Mouse (Mus musculus) MEL (cell line): ENCODE measurements around the gene Ap2b1. TPM values are rescaled to one million over a fixed set of nuclear protein-coding genes. Genes with fewer than 3 reads are reported as not detected.

Experiments
- DNase-seq: peaks from one replicate; pipeline ENCODE4 v3.0.0; 2011; ENCODE audit warnings: low read depth, low spot score
- H3K27ac ChIP-seq: 2 replicates; pipeline ENCODE4 v1.5.1; 2012; ENCODE audit warnings: low read depth, mild to moderate bottlenecking, control low read depth, low read length, moderate library complexity; ENCODE audit not compliant: control insufficient read depth
- H3K27me3 ChIP-seq, 2 experiments: fragments of 150-350 bp in 1 of 2; sonication (generic) in 1 of 2; 2 replicates each; pipeline ENCODE4 v1.6.1; 2012; ENCODE audit warnings: low read length in 2 of 2, mild to moderate bottlenecking in 2 of 2, improper control_type of control experiment in 1 of 2, moderate library complexity in 1 of 2; ENCODE audit not compliant: insufficient read depth in 2 of 2, control insufficient read depth in 1 of 2
- H3K36me3 ChIP-seq, 2 experiments: 2 replicates each; pipeline ENCODE4 v1.6.1; 2012 to 2014; ENCODE audit warnings: low read length in 2 of 2, improper control_type of control experiment in 1 of 2, inconsistent platforms in 1 of 2, mild to moderate bottlenecking in 1 of 2; ENCODE audit not compliant: insufficient read depth in 2 of 2, control insufficient read depth in 1 of 2
- H3K4me1 ChIP-seq, 2 experiments: fragments of 150-350 bp in 1 of 2; sonication (generic) in 1 of 2; 2 replicates each; pipeline ENCODE4 v1.6.1; 2012; ENCODE audit warnings: low read length in 2 of 2, improper control_type of control experiment in 1 of 2, mild to moderate bottlenecking in 1 of 2; ENCODE audit not compliant: insufficient read depth in 2 of 2, control insufficient read depth in 1 of 2
- H3K4me3 ChIP-seq, 2 experiments: fragments of 150-350 bp in 1 of 2; sonication (generic) in 1 of 2; 2 replicates each; pipeline ENCODE4 v1.5.1; 2012; ENCODE audit warnings: low read depth in 2 of 2, low read length in 2 of 2, mild to moderate bottlenecking in 2 of 2, moderate library complexity in 2 of 2, control low read depth in 1 of 2, improper control_type of control experiment in 1 of 2; ENCODE audit not compliant: control insufficient read depth in 1 of 2, insufficient read depth in 1 of 2
- H3K79me2 ChIP-seq: 2 replicates; pipeline ENCODE4 v1.6.1; 2012; ENCODE audit warnings: mild to moderate bottlenecking, low read length, moderate library complexity; ENCODE audit not compliant: control insufficient read depth, poor library complexity, insufficient read depth
- H3K9ac ChIP-seq: 2 replicates; pipeline ENCODE4 v1.6.1; 2012; ENCODE audit warnings: low read depth, mild to moderate bottlenecking, control low read depth, low read length, moderate library complexity; ENCODE audit not compliant: control insufficient read depth, poor library complexity, severe bottlenecking
- H3K9me3 ChIP-seq: fragments of 150-350 bp; sonication (generic); replicated peaks from 2 replicates; pipeline ENCODE4 v1.6.1; 2012; ENCODE audit warnings: mild to moderate bottlenecking, low read length, improper control_type of control experiment, moderate library complexity; ENCODE audit not compliant: insufficient read depth
- CHD1 ChIP-seq: IDR thresholded peaks from 2 replicates; pipeline ENCODE4 v1.6.1; 2012; ENCODE audit warnings: low read depth, mild to moderate bottlenecking, inconsistent platforms, low read length, improper control_type of control experiment
- CHD2 ChIP-seq: IDR thresholded peaks from 2 replicates; pipeline ENCODE4 v1.6.1; 2011; ENCODE audit warnings: low read length, improper control_type of control experiment
- CTCF ChIP-seq, 3 experiments: IDR thresholded peaks in 2 of 3; conservative IDR thresholded peaks in 1 of 3; 2 replicates each; pipeline ENCODE4 v1.5.1; 2011 to 2012; ENCODE audit warnings: low read length in 3 of 3, low read depth in 2 of 3, mild to moderate bottlenecking in 2 of 3, improper control_type of control experiment in 1 of 3, inconsistent platforms in 1 of 3, mixed read lengths in 1 of 3, moderate library complexity in 1 of 3; ENCODE audit not compliant: control insufficient read depth in 1 of 3, insufficient read depth in 1 of 3, poor library complexity in 1 of 3, severe bottlenecking in 1 of 3
- E2F4 ChIP-seq: IDR thresholded peaks from 2 replicates; pipeline ENCODE4 v1.6.1; 2011; ENCODE audit warnings: low read depth, low read length, improper control_type of control experiment, borderline replicate concordance
- ETS1 ChIP-seq: IDR thresholded peaks from 2 replicates; pipeline ENCODE4 v1.6.1; 2012; ENCODE audit warnings: low read depth, mild to moderate bottlenecking, inconsistent platforms, low read length, improper control_type of control experiment, moderate library complexity
- MAZ ChIP-seq: IDR thresholded peaks from 2 replicates; pipeline ENCODE4 v1.6.1; 2012; ENCODE audit warnings: low read depth, mild to moderate bottlenecking, inconsistent platforms, low read length, improper control_type of control experiment
- MEF2A ChIP-seq: IDR thresholded peaks from 2 replicates; pipeline ENCODE4 v1.6.1; 2014; ENCODE audit warnings: low read depth, mild to moderate bottlenecking, inconsistent platforms, low read length, improper control_type of control experiment; ENCODE audit not compliant: poor library complexity, insufficient replicate concordance, severe bottlenecking; ENCODE audit errors: extremely low read depth
- POLR2A ChIP-seq, 2 experiments: IDR thresholded peaks; 2 replicates each; pipeline ENCODE4 v1.6.1; 2011 to 2012; ENCODE audit warnings: low read length in 2 of 2, mild to moderate bottlenecking in 2 of 2, control low read depth in 1 of 2, improper control_type of control experiment in 1 of 2, low read depth in 1 of 2, moderate library complexity in 1 of 2; ENCODE audit not compliant: control insufficient read depth in 1 of 2, insufficient read depth in 1 of 2, poor library complexity in 1 of 2
- POLR2AphosphoS5 ChIP-seq: IDR thresholded peaks from 2 replicates; pipeline ENCODE4 v1.6.1; 2012; ENCODE audit warnings: low read depth, borderline replicate concordance, mild to moderate bottlenecking, inconsistent platforms, low read length, moderate library complexity, mixed read lengths
- SMC3 ChIP-seq: IDR thresholded peaks from 2 replicates; pipeline ENCODE4 v1.6.1; 2011; ENCODE audit warnings: low read depth, low read length, improper control_type of control experiment
- TCF12 ChIP-seq: IDR thresholded peaks from 2 replicates; pipeline ENCODE4 v1.6.1; 2014; ENCODE audit warnings: low read depth, mild to moderate bottlenecking, inconsistent platforms, low read length, improper control_type of control experiment, moderate library complexity
- USF1 ChIP-seq: IDR thresholded peaks from 2 replicates; pipeline ENCODE4 v1.6.1; 2014; ENCODE audit warnings: low read depth, mild to moderate bottlenecking, inconsistent platforms, low read length, improper control_type of control experiment, moderate library complexity
- USF2 ChIP-seq, 2 experiments: IDR thresholded peaks; 2 replicates each; pipeline ENCODE4 v1.6.1; 2011 to 2012; ENCODE audit warnings: improper control_type of control experiment in 2 of 2, low read length in 2 of 2, borderline replicate concordance in 1 of 2, inconsistent platforms in 1 of 2, low read depth in 1 of 2, mild to moderate bottlenecking in 1 of 2; ENCODE audit not compliant: insufficient read depth in 1 of 2
- ZC3H11A ChIP-seq: IDR thresholded peaks from 2 replicates; pipeline ENCODE4 v1.6.1; 2012; ENCODE audit warnings: low read depth, mild to moderate bottlenecking, inconsistent platforms, low read length, improper control_type of control experiment
- polyA plus RNA-seq, 2 experiments: library from polyadenylated mRNA; stranded (reverse) in 1 of 2; unstranded in 1 of 2; fragments of >175 nt in 1 of 2; fragments of >200 nt in 1 of 2; gene quantifications; 2 replicates each; pipeline versions ENCODE4 v1.2.1 to v1.2.4; 2012; ENCODE audit warnings: low replicate concordance in 2 of 2, low read depth in 1 of 2; ENCODE audit not compliant: insufficient read length in 2 of 2, insufficient read depth in 1 of 2, missing spikeins in 1 of 2
- total RNA-seq: library from RNA; depleted of rRNA; stranded (reverse); fragments of 300-350 nt; gene quantifications from 2 replicates; pipeline ENCODE4 v1.2.3, GENCODE M21; 2012

Gene Ap2b1
- total and polyA plus RNA-seq, 3 experiments: 60.6 to 165 (median 68.9) TPM

DNA sequence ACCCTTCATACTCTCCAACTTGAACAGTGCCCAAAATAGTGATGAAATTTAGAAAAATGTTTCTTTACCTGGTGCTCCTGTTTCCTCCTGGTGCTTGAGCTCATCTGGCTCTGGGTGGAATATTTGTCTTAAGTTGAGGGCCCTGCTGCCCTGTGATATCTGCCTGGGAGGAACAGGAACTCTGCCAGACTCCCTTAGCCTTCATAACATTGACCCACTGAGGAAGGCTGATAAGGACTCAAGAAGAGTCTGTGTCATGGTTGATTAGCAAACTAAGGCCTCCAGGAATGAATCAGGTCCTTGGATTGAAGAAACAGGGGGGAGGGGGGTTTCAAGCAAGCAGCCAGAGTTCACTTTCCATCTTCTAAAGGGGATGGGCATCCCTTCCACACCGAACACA lies 12.3 kb upstream of the Ap2b1 start, which contains the start of gene Slfn14 (continued):
- TF ChIP-seq POLR2AphosphoS5 (no peak), E2F4 (no peak), POLR2A (IDR thresholded peaks at IDR 0.05; ENCODE audit: control insufficient read depth in 1 of 2, insufficient read depth in 1 of 2, low read depth in 1 of 2, low read length in 2 of 2, poor library complexity in 1 of 2) (no peak; a peak in 1 of 4 replicates)

GRCm38 (mm10) chr11:83289036-83289435 lies 9.8 kb upstream of the Ap2b1 start:
- H3K79me2 ChIP-seq: peaks cover 23% of the 10 kb centered on the region
- no peak for DNase-seq
- H3K27me3 ChIP-seq: no peaks in the 10 kb centered on the region
- H3K4me3 ChIP-seq: no peak overlapping the region
- no peak overlapping the region for H3K9ac ChIP-seq
- no peaks in the 10 kb centered on the region for H3K9me3 ChIP-seq
- H3K36me3 ChIP-seq: peaks cover 3 to 45% of the 10 kb centered on the region in 2 experiments; a peak in 3 of 4 replicates
- no peak for TF ChIP-seq MAZ
- no peak for TF ChIP-seq ZC3H11A
- TF ChIP-seq CHD1: no peak
- TF ChIP-seq TCF12: no peak
- H3K4me1 ChIP-seq: peaks cover 29 to 38% of the 10 kb centered on the region in 2 experiments
- no peak overlapping the region for H3K27ac ChIP-seq

GRCm38 (mm10) chr11:83289633-83290032 lies 9.2 kb upstream of the Ap2b1 start:
- no peaks in the 10 kb centered on the region for H3K27me3 ChIP-seq
- DNase-seq: peak; percentile 37
- H3K36me3 ChIP-seq: peaks cover 6 to 50% of the 10 kb centered on the region in 2 experiments
- H3K9ac ChIP-seq: no peak overlapping the region
- peaks cover 29 to 38% of the 10 kb centered on the region in 2 experiments for H3K4me1 ChIP-seq
- peaks cover 25% of the 10 kb centered on the region for H3K79me2 ChIP-seq
- no peaks in the 10 kb centered on the region for H3K9me3 ChIP-seq
- H3K4me3 ChIP-seq: no peak overlapping the region
- H3K27ac ChIP-seq: no peak overlapping the region
- TF ChIP-seq TCF12 (no peak), MEF2A (no peak), USF1 (no peak), ETS1 (no peak), SMC3 (no peak), E2F4 (no peak), USF2 (IDR thresholded peaks at IDR 0.05; ENCODE audit: borderline replicate concordance in 1 of 2, insufficient read depth in 1 of 2, low read depth in 1 of 2, low read length in 2 of 2) (no peak), CTCF (IDR thresholded peaks at IDR 0.05 in 2 of 3, conservative IDR thresholded peaks at IDR 0.05 in 1 of 3; ENCODE audit: control insufficient read depth in 1 of 3, insufficient read depth in 1 of 3, low read depth in 2 of 3, low read length in 3 of 3, poor library complexity in 1 of 3, severe bottlenecking in 1 of 3) (no peak), CHD1 (no peak), CHD2 (no peak)
